Mouse (Mus musculus) hindbrain, embryonic 16.5 days (tissue): ENCODE measurements around the gene Tmem191c. TPM values are rescaled to one million over a fixed set of nuclear protein-coding genes. Genes with fewer than 3 reads are reported as not detected.

ENCODE experiments used
- ATAC-seq: fragments of 200-750 bp; cut with Nextera tagmentation; 2 replicates; pipeline ENCODE4 v1.8.0; 2017; ENCODE audit warnings: moderate TSS enrichment, moderate library complexity
- H3K27ac ChIP-seq: fragments of 300-500 bp; sonication (generic); 2 replicates; pipeline ENCODE4 v1.5.1; 2014; ENCODE audit warnings: low read depth, mild to moderate bottlenecking, control low read depth, low read length, moderate library complexity
- H3K27me3 ChIP-seq: fragments of 300-500 bp; sonication (generic); replicated peaks from 2 replicates; pipeline ENCODE4 v1.6.1; 2014; ENCODE audit warnings: low read length; ENCODE audit not compliant: control insufficient read depth, insufficient read depth
- H3K36me3 ChIP-seq: fragments of 300-500 bp; sonication (generic); 2 replicates; pipeline ENCODE4 v1.6.1; 2014; ENCODE audit warnings: mild to moderate bottlenecking, low read length, moderate library complexity, mixed read lengths; ENCODE audit not compliant: control insufficient read depth, insufficient read depth
- H3K4me1 ChIP-seq: fragments of 300-500 bp; sonication (generic); 2 replicates; pipeline ENCODE4 v1.6.1; 2014; ENCODE audit warnings: low read depth, low read length; ENCODE audit not compliant: control insufficient read depth, insufficient read depth
- H3K4me2 ChIP-seq: fragments of 300-500 bp; sonication (generic); 2 replicates; pipeline ENCODE4 v1.6.1; 2014; ENCODE audit warnings: mild to moderate bottlenecking, low read length, control low read depth, moderate library complexity
- H3K4me3 ChIP-seq: fragments of 300-500 bp; sonication (generic); 2 replicates; pipeline ENCODE4 v1.5.1; 2014; ENCODE audit warnings: mild to moderate bottlenecking, low read length, control low read depth, moderate library complexity
- H3K9ac ChIP-seq: fragments of 300-500 bp; sonication (generic); 2 replicates; pipeline ENCODE4 v1.6.1; 2014; ENCODE audit warnings: low read depth, mild to moderate bottlenecking, control low read depth, low read length, moderate library complexity
- H3K9me3 ChIP-seq: fragments of 300-500 bp; sonication (generic); 2 replicates; pipeline ENCODE4 v1.6.1; 2014; ENCODE audit warnings: mild to moderate bottlenecking, low read length, moderate library complexity; ENCODE audit not compliant: control insufficient read depth
- WGBS: fragments of 180-500 bp; shearing (Covaris S2); extraction: QIAGEN DNeasy Blood & Tissue Kit; methylation state at CpG from one replicate; pipeline ENCODE4 v1.1.7; 2014; 5-methylcytosine and 5-hydroxymethylcytosine counted together
- polyA plus RNA-seq: library from polyadenylated mRNA; unstranded; fragments of >200 nt; fragmentation: Nextera tagmentation; extraction: Ambion mirVana; gene quantifications from 2 replicates; pipeline ENCODE4 v1.2.1, GENCODE M21; 2015

The Tmem191c gene
- polyA plus RNA-seq, 1 experiment from 2014 or later, result 111 TPM

DNA sequence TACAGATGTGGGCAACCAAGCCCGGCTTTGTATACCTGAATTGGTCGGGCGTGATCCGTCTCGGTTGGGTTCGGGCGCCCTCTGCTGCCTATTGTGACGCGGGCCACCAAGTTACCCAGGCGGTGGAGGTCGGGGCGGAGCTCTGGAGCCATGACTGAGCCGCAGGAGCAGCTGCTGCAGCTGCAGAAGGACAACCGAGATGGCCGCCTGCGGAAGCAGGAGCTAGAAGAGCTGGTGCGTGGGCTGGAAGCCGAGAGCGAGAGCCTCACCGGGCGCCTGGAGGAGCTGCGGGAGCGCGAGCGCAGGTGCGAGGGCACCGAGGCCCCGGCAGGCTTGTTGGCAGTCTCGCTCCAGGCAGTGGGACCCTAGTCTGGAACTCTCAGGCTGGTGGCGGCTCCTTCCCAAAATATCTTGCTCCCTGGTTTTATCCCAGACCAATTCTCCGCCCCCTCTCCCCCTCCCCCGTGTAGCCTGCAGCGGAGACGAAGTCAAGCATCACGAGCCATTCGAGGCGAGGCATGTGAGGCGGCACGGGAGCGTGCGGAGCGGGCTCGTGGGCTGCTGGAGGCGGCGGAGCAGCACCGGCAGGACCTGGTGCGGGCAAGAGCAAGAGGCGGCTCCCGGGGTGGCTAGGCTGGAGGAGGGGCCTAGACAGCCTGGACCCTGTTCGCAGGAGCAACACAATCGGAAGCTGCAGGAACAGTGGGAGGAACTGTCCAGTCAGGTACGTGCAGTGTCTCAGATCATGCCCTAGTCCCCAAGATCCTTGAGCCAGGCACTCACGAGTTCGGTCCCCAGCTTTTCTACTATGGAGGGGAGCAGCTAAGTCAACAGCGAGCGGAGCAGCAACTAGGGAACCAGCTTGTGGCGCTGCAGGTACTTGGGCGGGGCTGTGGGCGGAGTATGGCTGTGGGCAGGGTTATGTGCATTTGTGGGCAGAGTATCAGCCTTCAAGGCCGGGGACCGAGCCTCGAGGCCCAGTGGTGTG lies 581 bp downstream of the Tmem191c start:
- H3K4me1 ChIP-seq, result peaks cover 17% of the 10 kb centered on the region
- under 1% methylated on average over 61 of the region's 62 CpGs for WGBS
- peak overlapping the region; percentile 68 for H3K9ac ChIP-seq
- peaks cover 14% of the 10 kb centered on the region for H3K36me3 ChIP-seq
- no peaks in the 10 kb centered on the region for H3K9me3 ChIP-seq
- H3K4me3 ChIP-seq, result peak overlapping the region; percentile 50
- peak overlapping the region; percentile 79 for H3K27ac ChIP-seq
- peak overlapping the region; percentile 72 for H3K4me2 ChIP-seq
- peak; percentile 88 for ATAC-seq
- H3K27me3 ChIP-seq, result no peaks in the 10 kb centered on the region; the same call in 1 of the 2 replicates

DNA sequence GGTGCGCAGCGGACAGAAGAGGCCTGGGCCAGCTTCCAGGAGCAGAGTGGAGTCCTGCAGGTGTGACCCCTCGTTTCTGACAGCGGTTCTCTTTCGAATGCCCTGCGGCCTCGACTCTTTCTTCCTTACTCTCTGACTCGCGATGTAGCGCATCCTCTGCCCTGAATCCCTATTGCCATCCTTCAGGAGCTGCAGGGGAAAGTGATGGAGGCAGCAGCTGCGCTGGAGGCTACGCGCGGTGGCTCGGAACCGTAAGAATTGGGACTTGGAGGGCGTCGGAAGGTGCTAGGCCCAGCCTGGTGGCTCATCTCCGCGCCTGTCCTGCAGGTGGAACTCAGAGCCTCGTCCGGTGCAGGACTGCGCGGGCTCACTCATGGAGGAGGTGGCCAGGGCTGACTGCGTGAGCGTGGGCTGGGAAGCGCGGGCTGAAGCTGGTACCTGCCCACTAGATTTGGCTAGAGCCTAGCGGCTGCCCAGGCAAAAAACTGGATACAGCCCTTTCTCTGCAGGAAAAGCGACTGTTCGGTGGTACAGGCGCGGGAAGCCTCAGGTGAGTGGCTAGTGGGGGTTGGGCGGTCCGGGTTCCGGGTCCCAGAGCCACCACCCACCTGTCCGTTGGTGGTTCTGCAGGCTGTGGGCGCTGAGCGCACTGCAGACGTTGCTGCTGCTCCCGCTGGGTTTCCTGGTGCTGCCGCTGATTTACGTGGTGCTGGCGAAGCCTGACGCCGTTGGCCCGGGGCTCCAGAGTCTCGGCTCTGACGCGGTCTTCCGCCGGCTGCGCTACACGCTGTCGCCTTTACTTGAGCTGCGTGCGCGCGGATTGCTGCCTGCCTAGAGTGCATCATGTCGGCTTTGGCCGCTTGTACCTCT lies 1.7 kb downstream of the Tmem191c start:
- no peaks in the 10 kb centered on the region for H3K9me3 ChIP-seq
- peak overlapping the region; percentile 39; the same call in 1 of the 2 replicates for H3K27ac ChIP-seq
- 4% methylated on average over 60 of the region's 61 CpGs for WGBS
- ATAC-seq, result peak; percentile 19
- peak overlapping the region; percentile 72 for H3K4me2 ChIP-seq
- H3K27me3 ChIP-seq, result no peaks in the 10 kb centered on the region; the same call in 1 of the 2 replicates
- H3K4me3 ChIP-seq, result peak overlapping the region; percentile 50
- H3K9ac ChIP-seq, result peak overlapping the region; percentile 68
- peaks cover 23% of the 10 kb centered on the region for H3K36me3 ChIP-seq
- peaks cover 17% of the 10 kb centered on the region for H3K4me1 ChIP-seq

- peaks cover 17% of the 10 kb centered on the region for H3K4me1 ChIP-seq
- peaks cover 42% of the 10 kb centered on the region for H3K36me3 ChIP-seq
- H3K4me3 ChIP-seq, result no peak overlapping the region
- no peak for ATAC-seq
- H3K9ac ChIP-seq, result no peak overlapping the region
- WGBS, result 90% methylated on average over 11 of the region's 11 CpGs
- H3K4me2 ChIP-seq, result no peak overlapping the region
- no peaks in the 10 kb centered on the region for H3K9me3 ChIP-seq
- H3K27me3 ChIP-seq, result no peaks in the 10 kb centered on the region; the same call in 1 of the 2 replicates
- no peak overlapping the region for H3K27ac ChIP-seq
These were observed 4.6 kb downstream of the Tmem191c start for GRCm38 (mm10) chr16:17280471-17280870.

GRCm38 (mm10) chr16:17283151-17283550 lies 7.3 kb downstream of the Tmem191c start:
- Histone ChIP-seq H3K9me3 (no peaks in the 10 kb centered on the region), H3K4me3 (no peak overlapping the region), H3K4me1 (no peaks in the 10 kb centered on the region), H3K4me2 (no peak overlapping the region), H3K27ac (no peak overlapping the region), H3K27me3 (no peaks in the 10 kb centered on the region; the same call in 1 of the 2 replicates), H3K36me3 (peaks cover 59% of the 10 kb centered on the region), H3K9ac (no peak overlapping the region)
- no peak for ATAC-seq
- WGBS, result 74% methylated on average over 6 of the region's 6 CpGs

DNA sequence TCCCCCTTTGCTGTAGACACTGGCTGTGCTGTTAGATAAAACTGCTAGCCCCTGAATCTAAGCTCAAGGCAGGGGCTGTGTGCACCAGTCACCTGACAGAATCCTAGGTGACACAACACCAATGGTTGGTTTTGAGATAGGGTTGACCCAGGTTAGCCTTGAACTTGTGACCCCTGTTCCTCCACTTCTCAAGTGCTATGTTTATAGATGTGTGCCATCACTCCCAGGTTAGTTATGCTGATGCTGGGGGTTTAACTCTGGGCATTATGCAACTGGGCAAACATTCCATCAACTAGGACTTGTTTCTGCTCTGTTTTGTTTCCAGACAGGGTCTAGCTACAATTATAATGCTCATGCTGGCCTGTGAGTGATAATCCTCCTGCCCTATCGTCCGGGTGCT lies 11.2 kb downstream of the Tmem191c start:
- Histone ChIP-seq H3K9me3 (no peaks in the 10 kb centered on the region), H3K27ac (no peak overlapping the region), H3K9ac (no peak overlapping the region), H3K4me2 (no peak overlapping the region), H3K27me3 (no peaks in the 10 kb centered on the region), H3K4me3 (no peak overlapping the region), H3K4me1 (no peaks in the 10 kb centered on the region), H3K36me3 (peaks cover 50% of the 10 kb centered on the region)
- no peak for ATAC-seq
- 88% methylated on average over 2 of the region's 2 CpGs for WGBS

DNA sequence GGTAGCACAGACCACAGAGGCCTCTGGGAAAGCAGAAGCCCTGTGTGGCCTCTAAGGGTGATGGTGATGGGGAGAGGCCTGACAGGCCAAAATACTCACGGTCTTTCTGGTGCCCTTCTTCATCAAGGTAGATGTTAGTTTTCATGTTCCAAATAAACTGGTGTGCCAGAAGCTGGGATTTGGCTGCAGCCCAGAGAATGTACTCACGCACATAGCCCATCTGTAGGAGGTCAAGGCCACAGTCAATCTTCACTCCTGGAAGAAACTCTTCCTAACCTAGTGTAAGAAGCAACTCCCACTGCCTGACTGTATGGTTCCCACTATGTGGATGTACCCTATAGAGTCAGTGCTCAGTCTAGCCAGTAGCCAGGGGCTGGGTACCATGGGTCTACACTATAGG lies 15.1 kb downstream of the Tmem191c start:
- no peaks in the 10 kb centered on the region for H3K9me3 ChIP-seq
- H3K27me3 ChIP-seq, result no peaks in the 10 kb centered on the region
- H3K4me3 ChIP-seq, result no peak overlapping the region
- H3K27ac ChIP-seq, result no peak overlapping the region
- H3K36me3 ChIP-seq, result peaks cover 43% of the 10 kb centered on the region
- H3K9ac ChIP-seq, result no peak overlapping the region
- no peak for ATAC-seq
- no peak overlapping the region for H3K4me2 ChIP-seq
- no peaks in the 10 kb centered on the region for H3K4me1 ChIP-seq
- WGBS, result 92% methylated on average over 2 of the region's 2 CpGs

GRCm38 (mm10) chr16:17292751-17293150 lies 16.9 kb downstream of the Tmem191c start:
- 0% methylated on average over 2 of the region's 2 CpGs for WGBS
- Histone ChIP-seq H3K4me3 (no peak overlapping the region), H3K27me3 (no peaks in the 10 kb centered on the region), H3K4me2 (no peak overlapping the region), H3K36me3 (peaks cover 42% of the 10 kb centered on the region), H3K9me3 (no peaks in the 10 kb centered on the region), H3K9ac (no peak overlapping the region), H3K4me1 (no peaks in the 10 kb centered on the region), H3K27ac (no peak overlapping the region)
- ATAC-seq, result no peak

- Histone ChIP-seq H3K9ac (no peak overlapping the region), H3K36me3 (peaks cover 44% of the 10 kb centered on the region), H3K4me1 (no peaks in the 10 kb centered on the region), H3K9me3 (no peaks in the 10 kb centered on the region), H3K4me2 (no peak overlapping the region), H3K4me3 (no peak overlapping the region), H3K27me3 (no peaks in the 10 kb centered on the region), H3K27ac (no peak overlapping the region)
- WGBS, result 97% methylated on average over 3 of the region's 3 CpGs
- no peak for ATAC-seq
These were observed 24.9 kb downstream of the Tmem191c start for GRCm38 (mm10) chr16:17300818-17301217.
